Comparison of ENCODE assay signal across 15 mouse cellular contexts in genomic region chr13:56652381-56652780, GRCm38 (mm10). TPM values are rescaled to one million over a fixed set of nuclear protein-coding genes. Genes with fewer than 3 reads are reported as not detected.
DNase-seq lines count a peak whose midpoint lies in the region; ATAC-seq and TF ChIP-seq lines count a peak whose summit lies in the region.
"Had no signal": no experiment of that assay in that cellular context is flagged by ENCODE, and none has a peak within 500 bp of the region (broad histone marks: within the 10 kb centered on the region; RNA-seq: fewer than 3 reads in every experiment).

No protein-coding gene starts in this region.

- no peak overlapping the region for H3K4me3 ChIP-seq in kidney, adult 2 months (ENCODE audit: insufficient read depth, low read depth, low read length)
- H3K4me3 ChIP-seq in embryonic facial prominence, embryonic 14.5 days (ENCODE audit: low read depth, low read length), result no peak overlapping the region
- no peak overlapping the region for H3K4me3 ChIP-seq in kidney, postnatal 0 days (replicated peaks; ENCODE audit: low read depth, low read length)
- no peak overlapping the region for H3K4me3 ChIP-seq in limb, embryonic 15.5 days
- H3K4me3 ChIP-seq: heart, embryonic 15.5 days; layer of hippocampus, adult 2 months had no signal

- TF ChIP-seq CTCF in kidney, adult 2 months (conservative IDR thresholded peaks at IDR 0.05; ENCODE audit: insufficient read depth, insufficient read length, low read depth, low read length), result no peak
- no peak for TF ChIP-seq CTCF in kidney, postnatal 0 days (IDR thresholded peaks at IDR 0.05; ENCODE audit: low read depth)

- peaks cover 5% of the 10 kb centered on the region; the same call in 1 of the 2 replicates for H3K4me1 ChIP-seq in kidney, adult 2 months (ENCODE audit: control insufficient read depth, insufficient read depth, low read length)
- peaks cover 40% of the 10 kb centered on the region for H3K4me1 ChIP-seq in embryonic facial prominence, embryonic 14.5 days (ENCODE audit: control insufficient read depth, insufficient read depth, low read length)
- peaks cover 9% of the 10 kb centered on the region for H3K4me1 ChIP-seq in kidney, postnatal 0 days (replicated peaks; ENCODE audit: insufficient read depth, low read length)
- H3K4me1 ChIP-seq in limb, embryonic 15.5 days, result peaks cover 39% of the 10 kb centered on the region

- no peaks in the 10 kb centered on the region for H3K36me3 ChIP-seq in kidney, adult 2 months (ENCODE audit: control insufficient read depth, insufficient read depth, low read length)
- H3K36me3 ChIP-seq in embryonic facial prominence, embryonic 14.5 days (ENCODE audit: control insufficient read depth, insufficient read depth, low read length), result no peaks in the 10 kb centered on the region
- H3K36me3 ChIP-seq in kidney, postnatal 0 days (ENCODE audit: insufficient read depth, low read length), result no peaks in the 10 kb centered on the region
- no peaks in the 10 kb centered on the region for H3K36me3 ChIP-seq in limb, embryonic 15.5 days
- H3K36me3 ChIP-seq: G1E; heart, embryonic 15.5 days had no signal

- no peak overlapping the region for H3K4me2 ChIP-seq in embryonic facial prominence, embryonic 14.5 days (ENCODE audit: low read depth, low read length)
- no peak overlapping the region for H3K4me2 ChIP-seq in kidney, postnatal 0 days (ENCODE audit: low read length)
- no peak overlapping the region for H3K4me2 ChIP-seq in limb, embryonic 15.5 days
- H3K4me2 ChIP-seq: heart, embryonic 15.5 days had no signal

- peak; percentile 48 for DNase-seq in kidney, adult 2 months
- no peak for DNase-seq in kidney, adult 18-20 months
- peak; percentile 68 for DNase-seq in embryonic facial prominence, embryonic 14.5 days (ENCODE audit: low spot score)
- peak; percentile 73 for DNase-seq in kidney, postnatal 0 days (ENCODE audit: low spot score)
- no peak for DNase-seq in ovary, postnatal 36 days (ENCODE audit: low spot score)
- no peak for DNase-seq in thymus, postnatal 4 days
- DNase-seq: cerebellum, adult 11-12 months; heart, adult 11 months; lung, postnatal 14 days; spleen, adult 18-20 months had no signal

- TF ChIP-seq POLR2A in kidney, adult 2 months (IDR thresholded peaks at IDR 0.05; ENCODE audit: low read depth, low read length), result no peak

- 41% methylated on average over 8 of the region's 8 CpGs for WGBS in kidney, adult 2 months
- WGBS in embryonic facial prominence, embryonic 14.5 days, result 15% methylated on average over 8 of the region's 8 CpGs
- 23% methylated on average over 8 of the region's 8 CpGs for WGBS in kidney, postnatal 0 days
- 21% methylated on average over 8 of the region's 8 CpGs for WGBS in limb, embryonic 15.5 days

- H3K27ac ChIP-seq in kidney, adult 2 months (ENCODE audit: insufficient read depth, low read depth, low read length), result peak overlapping the region; percentile 26; the same call in 1 of the 2 replicates
- H3K27ac ChIP-seq in embryonic facial prominence, embryonic 14.5 days (replicated peaks; ENCODE audit: low read depth, low read length), result peak overlapping the region; percentile 28; the same call in 1 of the 2 replicates
- H3K27ac ChIP-seq in kidney, postnatal 0 days, result 0 out of 2 replicates have a peak overlapping the region, but pooled peaks have one; percentile 1
- H3K27ac ChIP-seq in limb, embryonic 15.5 days, result peak overlapping the region; percentile 27; the same call in 1 of the 2 replicates
- H3K27ac ChIP-seq: heart, embryonic 15.5 days; layer of hippocampus, adult 2 months had no signal

- no peaks in the 10 kb centered on the region for H3K27me3 ChIP-seq in kidney, adult 2 months (replicated peaks; ENCODE audit: control insufficient read depth, insufficient read depth, low read length)
- no peaks in the 10 kb centered on the region for H3K27me3 ChIP-seq in embryonic facial prominence, embryonic 14.5 days (replicated peaks; ENCODE audit: control insufficient read depth, insufficient read depth, low read length)
- H3K27me3 ChIP-seq in kidney, postnatal 0 days (ENCODE audit: insufficient read depth, low read length), result no peaks in the 10 kb centered on the region
- H3K27me3 ChIP-seq in limb, embryonic 15.5 days, result no peaks in the 10 kb centered on the region
- H3K27me3 ChIP-seq: heart, embryonic 15.5 days had no signal

- no peak for ATAC-seq in embryonic facial prominence, embryonic 14.5 days (ENCODE audit: low read depth)
- ATAC-seq in kidney, postnatal 0 days (replicated peaks; ENCODE audit: low FRiP score, low read depth), result no peak
- no peak for ATAC-seq in limb, embryonic 15.5 days (ENCODE audit: insufficient number of reproducible peaks, low FRiP score, low TSS enrichment, low read depth)
- ATAC-seq in cerebellum, adult (ENCODE audit: insufficient number of reproducible peaks, low FRiP score, low TSS enrichment), result no peak

- H3K9me3 ChIP-seq in embryonic facial prominence, embryonic 14.5 days (ENCODE audit: control insufficient read depth, low read length), result no peaks in the 10 kb centered on the region
- H3K9me3 ChIP-seq in kidney, postnatal 0 days (replicated peaks; ENCODE audit: low read length), result no peaks in the 10 kb centered on the region
- no peaks in the 10 kb centered on the region for H3K9me3 ChIP-seq in limb, embryonic 15.5 days
- H3K9me3 ChIP-seq: heart, embryonic 15.5 days had no signal

- H3K9ac ChIP-seq in embryonic facial prominence, embryonic 14.5 days (ENCODE audit: low read depth, low read length), result no peak overlapping the region
- H3K9ac ChIP-seq in kidney, postnatal 0 days (ENCODE audit: low read depth, low read length), result no peak overlapping the region
- H3K9ac ChIP-seq in limb, embryonic 15.5 days, result no peak overlapping the region
- H3K9ac ChIP-seq: heart, embryonic 15.5 days had no signal

RNA-seq across cellular contexts. Expression of gene Tgfbi, which starts 43.1 kb away (rescaled TPM):
- polyA plus RNA-seq in kidney, adult 2 months (2012; rRNA removed), result 18.8 and 20.8 TPM in 2 replicates
- 60.1 and 79.9 TPM in 2 replicates for polyA plus RNA-seq in embryonic facial prominence, embryonic 14.5 days (2014; fragmentation: Nextera tagmentation; extraction: Ambion mirVana)
- 116 and 133 TPM in 2 replicates for polyA plus RNA-seq in kidney, postnatal 0 days (2015; fragmentation: Nextera tagmentation; extraction: Ambion mirVana)
- 105 and 121 TPM in 2 replicates for polyA plus RNA-seq in limb, embryonic 15.5 days (2015; fragmentation: Nextera tagmentation; extraction: Ambion mirVana)

RNA-seq across cellular contexts. Expression of gene Smad5, which starts 50.4 kb away (rescaled TPM):
- polyA plus RNA-seq in kidney, adult 2 months (2012; rRNA removed), result 21.1 and 31.4 TPM in 2 replicates
- 45.3 and 45.9 TPM in 2 replicates for polyA plus RNA-seq in embryonic facial prominence, embryonic 14.5 days (2014; fragmentation: Nextera tagmentation; extraction: Ambion mirVana)
- 23.9 and 26.3 TPM in 2 replicates for polyA plus RNA-seq in kidney, postnatal 0 days (2015; fragmentation: Nextera tagmentation; extraction: Ambion mirVana)
- polyA plus RNA-seq in limb, embryonic 15.5 days (2015; fragmentation: Nextera tagmentation; extraction: Ambion mirVana), result 27.3 and 30.4 TPM in 2 replicates

Comparison
In these comparisons a context has a peak if more than half of its experiments do, and no peak if none do; other contexts are left out.
1. DNase-seq: peak in kidney, adult 2 months (single experiment), embryonic facial prominence, embryonic 14.5 days (single experiment) and kidney, postnatal 0 days (single experiment); none in kidney, adult 18-20 months (single experiment), ovary, postnatal 36 days (single experiment) and thymus, postnatal 4 days (single experiment).
2. Peak in every context shown above with its lines, with median percentiles within 50 percentile points of each other: H3K27ac ChIP-seq.